In genomic region chr7:73654193-73654871, GRCm38 (mm10) we compare ENCODE assay signal across 8 mouse cellular contexts.
DNase-seq lines count a peak whose midpoint lies in the region; ATAC-seq and TF ChIP-seq lines count a peak whose summit lies in the region.

No protein-coding gene starts in this region.

- H3K27ac ChIP-seq in forebrain, embryonic 16.5 days (ENCODE audit: low read length) = no peak overlapping the region

- H3K4me1 ChIP-seq in E14TG2a.4 (replicated peaks; ENCODE audit: low read depth, low read length) = peaks cover 23% of the 10 kb centered on the region
- no peaks in the 10 kb centered on the region for H3K4me1 ChIP-seq in forebrain, embryonic 16.5 days (replicated peaks; ENCODE audit: control insufficient read depth, insufficient read depth, low read length)

- H3K9ac ChIP-seq in forebrain, embryonic 16.5 days (replicated peaks; ENCODE audit: low read depth, low read length) = no peak overlapping the region

- peaks cover 4% of the 10 kb centered on the region; the same call in 1 of the 2 replicates for H3K27me3 ChIP-seq in E14TG2a.4 (ENCODE audit: insufficient read depth, low read length)
- H3K27me3 ChIP-seq in forebrain, embryonic 16.5 days (replicated peaks; ENCODE audit: control insufficient read depth, insufficient read depth, low read length) = no peaks in the 10 kb centered on the region

- ATAC-seq in forebrain, embryonic 16.5 days = peak; percentile 59

- peaks cover 8% of the 10 kb centered on the region for H3K9me3 ChIP-seq in E14TG2a.4 (ENCODE audit: low read length)
- no peaks in the 10 kb centered on the region for H3K9me3 ChIP-seq in forebrain, embryonic 16.5 days (ENCODE audit: control insufficient read depth, low read length)

- no peak overlapping the region for H3K4me2 ChIP-seq in forebrain, embryonic 16.5 days (ENCODE audit: low read length)

- peak; percentile 49 for DNase-seq in adrenal gland, postnatal 10 days
- DNase-seq in adrenal gland, postnatal 4 days (ENCODE audit: low spot score in 2 of 2) = no peak
- DNase-seq in cerebellum, adult 18-20 months = peak; percentile 32 to 51
- DNase-seq in kidney, adult 18-20 months = peak; percentile 35
- DNase-seq in lung, postnatal 10 days = peak; percentile 70
- DNase-seq in retina, postnatal 1 day = peak; percentile 76

- H3K36me3 ChIP-seq in E14TG2a.4 (ENCODE audit: insufficient read depth, low read length) = no peaks in the 10 kb centered on the region
- H3K36me3 ChIP-seq in forebrain, embryonic 16.5 days (ENCODE audit: control insufficient read depth, insufficient read depth) = no peaks in the 10 kb centered on the region

- no peak overlapping the region for H3K4me3 ChIP-seq in E14TG2a.4 (replicated peaks; ENCODE audit: low read length)
- no peak overlapping the region for H3K4me3 ChIP-seq in forebrain, embryonic 16.5 days (replicated peaks; ENCODE audit: low read length)

- TF ChIP-seq CTCF in E14TG2a.4 (conservative IDR thresholded peaks at IDR 0.05; ENCODE audit: low read length) = peak; percentile 66

- 32% methylated on average over 12 of the region's 12 CpGs for WGBS in forebrain, embryonic 16.5 days

Comparison
In these comparisons a context has a peak if more than half of its experiments do, and no peak if none do; other contexts are left out.
1. DNase-seq: peak in adrenal gland, postnatal 10 days (single experiment), cerebellum, adult 18-20 months (2 of 2), kidney, adult 18-20 months (single experiment), lung, postnatal 10 days (single experiment) and retina, postnatal 1 day (single experiment); none in adrenal gland, postnatal 4 days (0 of 2).